Mouse (Mus musculus): ENCODE measurements around the gene Trim13.

The Trim13 gene

GRCm38 (mm10) chr14:61613319-61613718 is 15.3 kb downstream of the Trim13 start:
- no peak for DNase-seq (ENCODE audit: low read depth, low spot score)

GRCm38 (mm10) chr14:61620371-61620770 is 22.3 kb downstream of the Trim13 start:
- no peak for DNase-seq (ENCODE audit: low read depth, low spot score)

- no peak for DNase-seq (ENCODE audit: low read depth, low spot score)
Measured at GRCm38 (mm10) chr14:61635969-61636368, 37.9 kb downstream of the Trim13 start.

GRCm38 (mm10) chr14:61642668-61643067 is 44.6 kb downstream of the Trim13 start:
- DNase-seq (ENCODE audit: low read depth, low spot score), result no peak

- no peak for DNase-seq (ENCODE audit: low read depth, low spot score)
Measured at GRCm38 (mm10) chr14:61645547-61645946, 47.5 kb downstream of the Trim13 start.

GRCm38 (mm10) chr14:61647182-61647880 is 49.3 kb downstream of the Trim13 start:
- DNase-seq (ENCODE audit: low read depth, low spot score), result peak; percentile 48

- DNase-seq (ENCODE audit: low read depth, low spot score), result peak; percentile 48
Measured at GRCm38 (mm10) chr14:61647881-61648684, 50.0 kb downstream of the Trim13 start.

GRCm38 (mm10) chr14:61648685-61649504 is 50.8 kb downstream of the Trim13 start:
- peak; percentile 99 for DNase-seq (ENCODE audit: low read depth, low spot score)

- peak; percentile 43 for DNase-seq (ENCODE audit: low read depth, low spot score)
Measured at GRCm38 (mm10) chr14:61650291-61650960, 52.4 kb downstream of the Trim13 start.

All from mesoderm, embryonic 11.5 days (tissue).